Mouse (Mus musculus) stomach, postnatal 0 days (tissue): ENCODE measurements around the gene Ssna1. TPM values are rescaled to one million over a fixed set of nuclear protein-coding genes. Genes with fewer than 3 reads are reported as not detected.
A peak's percentile ranks its signal among the peaks of the same experiment; 100 is the strongest.

Experiments used
- ATAC-seq: fragments of 200-750 bp; cut with Nextera tagmentation; 2 replicates; pipeline ENCODE4 v1.8.0; 2017; ENCODE audit not compliant: low FRiP score, low TSS enrichment
- DNase-seq: peaks from one replicate; pipeline ENCODE4 v3.0.0-alpha.2; 2016; ENCODE audit warnings: low spot score
- H3K27ac ChIP-seq: fragments of 300-500 bp; sonication (generic); replicated peaks from 2 replicates; pipeline ENCODE4 v1.5.1; 2014; ENCODE audit warnings: mild to moderate bottlenecking, control low read depth
- H3K27me3 ChIP-seq: fragments of 300-500 bp; sonication (generic); 2 replicates; pipeline ENCODE4 v1.6.1; 2014; ENCODE audit warnings: low read length; ENCODE audit not compliant: control insufficient read depth, insufficient read depth
- H3K36me3 ChIP-seq: fragments of 300-500 bp; sonication (generic); 2 replicates; pipeline ENCODE4 v1.6.1; 2014; ENCODE audit warnings: low read length, mixed read lengths; ENCODE audit not compliant: control insufficient read depth, insufficient read depth
- H3K4me1 ChIP-seq: fragments of 300-500 bp; sonication (generic); replicated peaks from 2 replicates; pipeline ENCODE4 v1.6.1; 2014; ENCODE audit warnings: antibody characterized with exemption; ENCODE audit not compliant: control insufficient read depth, insufficient read depth
- H3K4me2 ChIP-seq: fragments of 300-500 bp; sonication (generic); replicated peaks from 2 replicates; pipeline ENCODE4 v1.6.1; 2014; ENCODE audit warnings: low read depth, mild to moderate bottlenecking, control low read depth, moderate library complexity
- H3K4me3 ChIP-seq: fragments of 300-500 bp; sonication (generic); 2 replicates; pipeline ENCODE4 v1.5.1; 2014; ENCODE audit warnings: low read depth, low read length, control low read depth
- H3K9ac ChIP-seq: fragments of 300-500 bp; sonication (generic); 2 replicates; pipeline ENCODE4 v1.6.1; 2014; ENCODE audit warnings: mild to moderate bottlenecking, low read length, control low read depth, mixed read lengths
- H3K9me3 ChIP-seq: fragments of 300-500 bp; sonication (generic); 2 replicates; pipeline ENCODE4 v1.6.1; 2016; ENCODE audit warnings: low read length; ENCODE audit not compliant: control insufficient read depth
- CTCF ChIP-seq: IDR thresholded peaks from 2 replicates; pipeline ENCODE4 v1.5.1; 2016; ENCODE audit warnings: antibody characterized with exemption, low read depth, mild to moderate bottlenecking, moderate library complexity
- EP300 ChIP-seq: optimal IDR thresholded peaks from 2 replicates; pipeline ENCODE3; 2016; ENCODE audit warnings: antibody characterized with exemption
- WGBS: fragments of 180-500 bp; shearing (Covaris S2); extraction: QIAGEN DNeasy Blood & Tissue Kit; methylation state at CpG from one replicate; pipeline ENCODE4 v1.1.7; 2014; 5-methylcytosine and 5-hydroxymethylcytosine counted together
- polyA plus RNA-seq: library from polyadenylated mRNA; unstranded; fragments of >200 nt; fragmentation: Nextera tagmentation; extraction: Ambion mirVana; gene quantifications from 2 replicates; pipeline ENCODE4 v1.2.1, GENCODE M21; 2015

The Ssna1 gene
- polyA plus RNA-seq, 1 experiment from 2014 or later, result 162 TPM

GRCm38 (mm10) chr2:25303452-25303851 is 31.2 kb upstream of the Ssna1 start:
- no peak for DNase-seq
- Histone ChIP-seq H3K4me2 (no peak overlapping the region), H3K27ac (no peak overlapping the region), H3K9ac (no peak overlapping the region), H3K9me3 (no peaks in the 10 kb centered on the region), H3K4me3 (no peak overlapping the region), H3K27me3 (no peaks in the 10 kb centered on the region), H3K36me3 (no peaks in the 10 kb centered on the region), H3K4me1 (0 out of 2 replicates have a peak, but pooled peaks cover 2% of the 10 kb centered on the region)
- no peak for TF ChIP-seq EP300
- WGBS, result 66% methylated on average over 3 of the region's 3 CpGs
- no peak for ATAC-seq

GRCm38 (mm10) chr2:25298046-25298445 is 25.8 kb upstream of the Ssna1 start:
- no peak overlapping the region for H3K4me3 ChIP-seq
- no peaks in the 10 kb centered on the region for H3K36me3 ChIP-seq
- DNase-seq (no peak), ATAC-seq (no peak)
- H3K27me3 ChIP-seq, result no peaks in the 10 kb centered on the region
- no peaks in the 10 kb centered on the region for H3K4me1 ChIP-seq
- TF ChIP-seq EP300, result no peak
- TF ChIP-seq CTCF, result no peak
- no peaks in the 10 kb centered on the region for H3K9me3 ChIP-seq
- H3K4me2 ChIP-seq, result no peak overlapping the region
- WGBS, result 73% methylated on average over 10 of the region's 10 CpGs
- H3K9ac ChIP-seq, result no peak overlapping the region
- H3K27ac ChIP-seq, result no peak overlapping the region

GRCm38 (mm10) chr2:25297093-25297492 is 24.9 kb upstream of the Ssna1 start:
- WGBS, result 75% methylated on average over 8 of the region's 8 CpGs
- H3K4me2 ChIP-seq, result no peak overlapping the region
- H3K9me3 ChIP-seq, result no peaks in the 10 kb centered on the region
- ATAC-seq (no peak), DNase-seq (no peak)
- H3K4me1 ChIP-seq, result no peaks in the 10 kb centered on the region
- no peaks in the 10 kb centered on the region for H3K27me3 ChIP-seq
- no peak overlapping the region for H3K4me3 ChIP-seq
- H3K9ac ChIP-seq, result no peak overlapping the region
- no peaks in the 10 kb centered on the region for H3K36me3 ChIP-seq
- TF ChIP-seq EP300 (no peak), CTCF (no peak)
- no peak overlapping the region for H3K27ac ChIP-seq

- 69% methylated on average over 9 of the region's 9 CpGs for WGBS
- no peaks in the 10 kb centered on the region for H3K36me3 ChIP-seq
- DNase-seq (no peak), ATAC-seq (no peak)
- peaks cover 8% of the 10 kb centered on the region; the same call in 1 of the 2 replicates for H3K27me3 ChIP-seq
- no peaks in the 10 kb centered on the region for H3K9me3 ChIP-seq
- no peak for TF ChIP-seq EP300
- TF ChIP-seq CTCF, result no peak
- H3K4me1 ChIP-seq, result peaks cover 2% of the 10 kb centered on the region; the same call in 1 of the 2 replicates
- H3K4me3 ChIP-seq, result no peak overlapping the region
- H3K27ac ChIP-seq, result no peak overlapping the region
- no peak overlapping the region for H3K4me2 ChIP-seq
- H3K9ac ChIP-seq, result no peak overlapping the region
Measured at GRCm38 (mm10) chr2:25293706-25294105, 21.5 kb upstream of the Ssna1 start.

GRCm38 (mm10) chr2:25292856-25293255 is 20.6 kb upstream of the Ssna1 start:
- Histone ChIP-seq H3K27me3 (peaks cover 8% of the 10 kb centered on the region; the same call in 1 of the 2 replicates), H3K27ac (no peak overlapping the region), H3K4me2 (peak overlapping the region; percentile 70), H3K4me3 (peak overlapping the region; percentile 38; the same call in 1 of the 2 replicates), H3K4me1 (peaks cover 8% of the 10 kb centered on the region; the same call in 1 of the 2 replicates), H3K9ac (peak overlapping the region; percentile 23; the same call in 1 of the 2 replicates), H3K9me3 (no peaks in the 10 kb centered on the region), H3K36me3 (no peaks in the 10 kb centered on the region)
- no peak for TF ChIP-seq EP300
- TF ChIP-seq CTCF, result peak; percentile 93
- 0% methylated on average over 1 of the region's 1 CpGs for WGBS
- ATAC-seq (no peak; the same call in 1 of the 2 replicates), DNase-seq (peak; percentile 84)

- H3K4me1 ChIP-seq, result peaks cover 8% of the 10 kb centered on the region; the same call in 1 of the 2 replicates
- no peaks in the 10 kb centered on the region for H3K36me3 ChIP-seq
- peak overlapping the region; percentile 23 for H3K9ac ChIP-seq
- H3K4me3 ChIP-seq, result peak overlapping the region; percentile 38
- TF ChIP-seq EP300 (no peak), CTCF (no peak)
- no peak overlapping the region for H3K27ac ChIP-seq
- H3K27me3 ChIP-seq, result peaks cover 8% of the 10 kb centered on the region; the same call in 1 of the 2 replicates
- 4% methylated on average over 41 of the region's 43 CpGs for WGBS
- DNase-seq (peak; percentile 66), ATAC-seq (no peak; the same call in 1 of the 2 replicates)
- H3K9me3 ChIP-seq, result no peaks in the 10 kb centered on the region
- peak overlapping the region; percentile 70 for H3K4me2 ChIP-seq
Measured at GRCm38 (mm10) chr2:25292054-25292544, 19.9 kb upstream of the Ssna1 start.
